Mouse (Mus musculus) CD8-positive naive resting alpha-beta T cell, adult 2 months (primary cell): ENCODE measurements at regions not wholly inside any gene's neighbourhood (a gene's known extent, or its start where the extent isn't known, plus 50 kb on each side); places are given as distances from the start of the nearest gene placed in this dataset.
"Not testable (repeated sequence)": the region's sequence is repeated elsewhere in the genome, so short reads cannot be mapped to it uniquely, and the experiment has no call there.

Source experiments
- DNase-seq, 2 experiments: peaks; one replicate each; pipeline ENCODE4 v3.0.0; 2022; ENCODE audit warnings: low read depth in 2 of 2, low spot score in 2 of 2

DNA sequence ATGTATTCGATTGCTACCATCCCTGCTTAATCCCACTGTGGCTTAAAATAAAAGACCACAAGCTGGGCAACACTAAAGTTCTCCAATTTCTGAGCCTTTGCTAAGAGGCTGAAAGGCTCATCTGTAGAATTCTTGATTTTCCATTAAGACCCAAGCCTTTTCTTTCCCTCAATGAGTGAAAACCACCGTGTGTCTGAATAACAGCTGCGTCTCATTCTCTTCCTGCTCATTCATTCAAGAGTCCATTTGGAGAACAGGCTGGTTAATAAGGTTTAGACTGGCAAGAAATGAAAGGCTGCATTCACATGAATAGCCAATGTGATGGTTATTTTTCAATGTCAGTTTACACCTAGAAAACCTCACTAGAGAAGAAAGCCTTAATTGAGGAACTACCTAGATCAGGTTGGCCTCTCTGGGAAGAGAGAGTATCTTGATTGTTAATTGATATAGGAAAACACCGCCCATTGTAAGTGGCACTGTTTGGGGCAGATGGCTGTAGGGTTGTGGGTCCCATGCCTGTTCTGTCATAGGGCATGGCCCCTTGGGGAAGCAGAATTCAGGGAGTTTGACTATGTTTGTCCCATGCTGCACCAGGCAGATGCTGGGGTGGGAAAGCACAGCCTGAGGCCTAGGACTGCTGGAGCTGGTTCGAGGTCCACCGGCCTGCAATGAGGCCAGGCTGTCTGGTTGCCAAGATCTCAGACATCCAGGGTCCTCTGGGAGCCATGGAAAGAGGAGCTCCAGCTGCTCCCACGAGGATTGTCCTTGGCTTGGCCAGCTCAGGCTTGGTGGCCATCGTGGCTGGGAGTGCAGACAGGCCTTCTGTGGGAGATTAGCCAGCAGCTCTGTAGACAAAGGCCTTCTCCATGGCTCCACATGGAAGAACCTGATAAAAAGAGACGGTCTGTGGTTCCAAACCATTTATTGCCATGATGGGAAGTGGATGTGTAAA lies 161.3 kb upstream of the Castor2 start:
- no peak for DNase-seq

DNA sequence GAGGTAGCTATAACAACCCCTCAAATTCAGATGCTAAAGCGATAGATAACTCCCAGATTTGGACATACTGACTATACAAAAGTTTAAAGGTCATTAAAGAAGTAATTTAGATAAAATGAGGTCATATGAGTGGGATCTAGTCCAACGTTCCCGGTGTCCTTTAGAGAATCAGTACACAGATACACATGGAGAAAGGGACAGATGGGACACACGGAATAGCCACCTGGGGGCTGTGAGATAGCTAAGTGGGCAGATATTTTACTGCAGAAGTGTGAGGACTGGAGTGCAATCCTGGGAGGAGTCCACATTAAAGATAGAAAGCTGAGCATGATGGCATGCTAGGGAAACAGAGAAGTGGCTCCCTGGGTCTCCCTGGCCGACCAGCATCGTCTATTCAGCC lies 164.1 kb upstream of the Castor2 start:
- DNase-seq: no peak

DNA sequence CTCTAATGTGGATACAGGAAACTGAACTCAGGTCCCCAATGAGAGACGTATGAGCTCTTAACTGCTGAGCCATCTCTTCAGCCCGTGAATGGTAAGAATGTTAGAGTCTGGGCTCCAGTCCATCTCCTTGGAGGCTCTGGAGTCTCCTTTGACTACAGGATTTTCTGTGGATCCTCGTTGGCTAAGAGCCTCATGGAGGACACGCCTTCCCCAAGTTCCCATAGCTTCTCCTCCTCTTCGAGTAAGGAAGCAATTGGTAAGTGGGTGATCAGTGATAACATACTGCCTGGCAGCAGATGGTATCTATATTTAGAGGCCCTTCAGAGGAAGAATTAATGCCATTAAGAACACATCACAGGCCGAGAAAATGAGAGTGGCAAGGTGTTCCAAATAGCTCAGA lies 164.5 kb upstream of the Castor2 start:
- DNase-seq: no peak

GRCm38 (mm10) chr5:133930101-133930500 lies 169.4 kb upstream of the Castor2 start:
- no peak for DNase-seq

- DNase-seq: no peak
Observed at GRCm38 (mm10) chr5:133927054-133927453, 172.5 kb upstream of the Castor2 start.

- DNase-seq: no peak
Observed at GRCm38 (mm10) chr5:133925184-133925900, 174.2 kb upstream of the Castor2 start.

DNA sequence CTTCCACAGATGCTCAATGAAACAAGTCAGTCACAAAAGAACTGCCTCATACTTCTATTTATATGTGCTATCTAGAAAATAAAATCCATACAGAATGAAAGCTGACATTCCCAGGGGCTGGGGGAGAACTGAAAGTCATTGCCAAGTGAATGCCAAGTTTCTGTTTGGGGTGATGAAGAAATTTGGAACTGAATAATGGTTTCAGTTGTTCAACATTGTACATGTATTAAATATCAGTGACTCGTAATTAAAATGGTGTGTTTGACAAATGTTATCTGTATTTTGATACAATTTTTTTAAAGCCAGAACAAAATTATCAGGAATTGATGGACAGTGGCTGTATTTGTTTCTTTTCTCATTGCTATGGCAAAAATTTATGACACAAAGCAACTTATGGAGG lies 177.3 kb upstream of the Castor2 start:
- no peak for DNase-seq

- DNase-seq: no peak
Observed at GRCm38 (mm10) chr5:133915734-133916550, 183.6 kb upstream of the Castor2 start.

- DNase-seq: no peak
Observed at GRCm38 (mm10) chr5:133907442-133907841, 192.1 kb upstream of the Castor2 start.

DNA sequence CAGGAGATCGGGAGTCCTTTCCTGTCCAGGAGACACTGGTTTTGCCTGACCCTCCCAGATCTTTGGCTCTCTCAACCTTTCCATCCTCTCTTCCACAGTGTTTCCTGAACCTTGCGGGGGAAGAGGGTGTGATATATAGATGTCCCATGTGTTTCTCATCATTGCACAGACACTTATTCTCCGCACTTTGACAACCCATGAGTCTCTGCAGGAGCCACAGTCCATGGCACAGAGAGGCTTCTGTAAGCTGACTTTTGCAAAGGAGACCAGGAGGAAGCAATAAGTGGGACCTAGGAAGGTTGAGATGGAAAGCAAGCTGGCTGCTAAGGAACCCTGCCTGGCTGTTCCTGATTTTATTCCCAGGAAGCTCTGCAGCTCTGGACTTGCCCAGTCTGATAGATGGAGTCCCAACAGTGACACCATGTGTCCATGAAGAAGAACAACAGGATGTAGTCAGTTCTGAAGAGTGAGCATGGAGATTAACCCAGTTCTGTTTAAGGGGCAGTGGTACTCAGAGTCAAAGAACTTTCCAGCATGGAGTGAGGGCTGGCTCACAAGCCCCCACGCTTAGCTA lies 201.4 kb upstream of the Castor2 start:
- DNase-seq: no peak

DNA sequence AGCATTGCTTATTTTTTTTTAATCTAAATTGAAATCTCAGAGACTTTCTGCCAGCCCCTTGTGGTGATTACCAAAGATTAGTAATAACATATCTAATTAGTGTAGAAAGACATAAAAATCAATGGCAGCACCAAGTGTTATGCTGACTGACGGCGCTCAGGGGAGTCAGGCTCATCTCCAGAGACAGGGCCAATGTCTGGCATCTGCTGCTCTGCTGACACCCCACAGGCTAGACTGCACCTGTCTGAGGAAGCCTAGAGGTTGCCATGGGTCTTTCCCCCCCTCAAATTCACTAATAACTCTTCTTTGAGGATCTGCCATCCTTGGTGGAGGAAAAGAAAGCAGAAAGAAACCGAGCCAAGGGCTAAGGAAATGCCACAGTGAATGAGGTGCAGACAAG lies 208.8 kb upstream of the Castor2 start:
- DNase-seq: no peak

DNA sequence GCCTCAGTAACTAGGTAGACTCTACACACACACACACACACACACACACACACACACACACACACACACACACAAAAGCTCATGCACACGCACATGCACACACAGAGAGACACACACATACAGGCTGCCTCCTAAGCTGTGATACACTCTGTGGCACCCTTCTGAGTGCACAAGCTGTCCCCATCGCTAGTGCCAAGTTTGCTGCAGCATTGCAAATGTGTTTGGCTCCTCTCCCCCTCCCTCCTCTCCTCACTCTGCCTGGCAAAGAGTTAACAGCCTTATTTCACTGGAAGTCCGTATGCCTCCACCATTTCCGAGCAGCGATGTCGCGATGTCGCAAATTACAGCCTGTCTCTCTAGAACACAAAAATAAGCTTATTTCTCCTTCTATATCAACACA lies 209.7 kb upstream of the Castor2 start:
- DNase-seq: no peak

GRCm38 (mm10) chr5:133885507-133885906 lies 214.0 kb upstream of the Castor2 start:
- no peak for DNase-seq

GRCm38 (mm10) chr5:133885016-133885415 lies 214.5 kb upstream of the Castor2 start:
- no peak for DNase-seq

DNA sequence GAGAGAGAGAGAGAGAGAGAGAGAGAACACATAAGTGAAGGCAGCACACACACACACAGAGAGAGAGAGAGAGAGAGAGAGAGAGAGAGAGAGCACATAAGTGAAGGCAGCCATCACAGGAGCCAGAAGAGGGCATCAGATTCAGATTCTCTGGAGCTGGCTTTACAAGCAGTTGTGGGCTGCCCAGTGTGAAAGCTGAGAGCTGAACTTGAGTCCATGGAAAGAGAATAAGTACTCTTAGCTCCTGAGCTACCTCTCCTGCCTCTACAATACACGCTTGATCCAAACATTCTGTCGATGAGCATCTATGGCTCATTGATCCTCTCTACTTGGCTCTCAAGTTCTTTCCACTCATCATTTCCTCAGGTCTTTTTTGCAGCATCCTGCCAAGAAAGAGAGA lies 214.9 kb upstream of the Castor2 start:
- DNase-seq: no peak

- DNase-seq: no peak
Observed at GRCm38 (mm10) chr5:133844483-133844882, 255.0 kb upstream of the Castor2 start.

GRCm38 (mm10) chr5:133842059-133842706 lies 257.3 kb upstream of the Castor2 start:
- DNase-seq: not testable (repeated sequence)

- no peak for DNase-seq
Observed at GRCm38 (mm10) chr5:133838286-133838685, 261.2 kb upstream of the Castor2 start.

DNA sequence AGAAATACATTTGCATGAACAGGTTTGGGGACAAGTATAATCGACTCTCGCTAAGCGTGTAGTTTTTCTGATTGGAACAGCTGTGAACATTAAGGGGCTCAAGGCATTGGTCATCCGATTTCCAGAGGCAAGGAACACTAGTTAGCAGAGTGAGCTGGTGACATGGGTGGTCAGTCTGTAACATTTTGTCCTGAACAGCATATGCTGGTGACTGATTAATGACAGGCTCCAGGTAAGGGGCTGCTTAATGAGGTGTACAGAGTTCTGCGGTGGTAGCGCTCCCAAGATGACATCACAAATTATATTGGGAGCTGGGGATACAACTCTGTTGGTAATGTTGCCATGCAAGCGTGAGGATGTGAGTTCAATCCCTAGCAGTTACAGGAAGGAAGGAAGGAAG lies 266.3 kb upstream of the Castor2 start:
- DNase-seq: no peak

DNA sequence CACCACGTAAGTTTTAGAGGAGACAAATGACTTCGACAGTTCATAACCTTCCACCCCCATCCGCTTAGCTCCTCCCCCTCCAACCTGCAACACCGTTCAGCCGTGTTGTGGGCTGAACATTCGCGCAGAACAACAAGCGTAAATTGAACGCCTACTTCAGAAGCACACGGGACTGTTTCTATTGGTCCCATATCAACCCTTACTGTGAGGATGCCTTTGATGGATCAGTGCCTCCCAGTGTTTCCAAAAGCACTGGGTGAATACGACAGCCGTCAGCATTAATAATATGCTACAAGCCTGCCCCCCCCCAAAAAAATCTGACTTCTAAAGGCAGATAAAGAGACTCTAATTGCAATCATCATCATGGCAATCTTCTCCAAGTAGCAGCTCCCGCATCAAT lies 271.3 kb upstream of the Castor2 start:
- DNase-seq: no peak

- no peak for DNase-seq
Observed at GRCm38 (mm10) chr5:133823871-133824270, 275.6 kb upstream of the Castor2 start.
